Mouse (Mus musculus) myocyte (in vitro differentiated cells): ENCODE measurements at regions not wholly inside any gene's neighbourhood (a gene's known extent, or its start where the extent isn't known, plus 50 kb on each side); places are given as distances from the start of the nearest gene placed in this dataset.

Experiments used
- H3K27me3 ChIP-seq: one replicate; pipeline ENCODE4 v1.6.1; 2011; ENCODE audit not compliant: control insufficient read depth, insufficient read depth, insufficient read length
- H3K36me3 ChIP-seq: one replicate; pipeline ENCODE4 v1.6.1; 2011; ENCODE audit not compliant: control insufficient read depth, insufficient read depth
- H3K4me2 ChIP-seq: one replicate; pipeline ENCODE4 v1.6.1; 2011; ENCODE audit warnings: low read depth, control low read depth
- H3K4me3 ChIP-seq: one replicate; pipeline ENCODE4 v1.5.1; 2011; ENCODE audit warnings: mild to moderate bottlenecking, control low read depth, moderate library complexity
- H3K79me2 ChIP-seq: one replicate; pipeline ENCODE4 v1.6.1; 2011; ENCODE audit not compliant: control insufficient read depth, insufficient read depth
- H3ac ChIP-seq: one replicate; pipeline ENCODE4 v1.6.1; 2011; ENCODE audit not compliant: control insufficient read depth, insufficient read length
- CEBPB ChIP-seq: IDR thresholded peaks from 2 replicates; pipeline ENCODE4 v1.6.1; 2011; ENCODE audit warnings: mild to moderate bottlenecking, moderate library complexity; ENCODE audit not compliant: poor library complexity, insufficient read depth, severe bottlenecking
- E2F4 ChIP-seq: IDR thresholded peaks from one replicate; pipeline ENCODE4 v1.6.1; 2011; ENCODE audit warnings: mild to moderate bottlenecking, control low read depth, moderate library complexity; ENCODE audit not compliant: insufficient read depth
- MAX ChIP-seq: IDR thresholded peaks from one replicate; pipeline ENCODE4 v1.6.1; 2011; ENCODE audit warnings: low read depth, mild to moderate bottlenecking, control low read depth
- MYOD1 ChIP-seq, 3 experiments: IDR thresholded peaks; one replicate each; pipeline ENCODE4 v1.6.1; 2011; ENCODE audit warnings: control low read depth in 2 of 3, low read depth in 2 of 3, mild to moderate bottlenecking in 2 of 3, moderate library complexity in 1 of 3; ENCODE audit not compliant: insufficient read length in 2 of 3, control insufficient read depth in 1 of 3
- MYOG ChIP-seq, 3 experiments: IDR thresholded peaks; one replicate each; pipeline ENCODE4 v1.6.1; 2011; ENCODE audit warnings: control low read depth in 2 of 3, low read depth in 2 of 3, mild to moderate bottlenecking in 2 of 3; ENCODE audit not compliant: insufficient read length in 2 of 3, control insufficient read depth in 1 of 3, insufficient read depth in 1 of 3
- POLR2A ChIP-seq: IDR thresholded peaks from one replicate; pipeline ENCODE4 v1.6.1; 2011; ENCODE audit warnings: low read depth, mild to moderate bottlenecking, control low read depth, moderate library complexity; ENCODE audit not compliant: insufficient read length
- POLR2AphosphoS2 ChIP-seq: IDR thresholded peaks from one replicate; pipeline ENCODE4 v1.6.1; 2011; ENCODE audit warnings: low read depth, control low read depth; ENCODE audit not compliant: insufficient read length
- REST ChIP-seq: IDR thresholded peaks from one replicate; pipeline ENCODE4 v1.6.1; 2011; ENCODE audit warnings: mild to moderate bottlenecking, control low read depth, moderate library complexity; ENCODE audit not compliant: insufficient read depth, insufficient read length
- SRF ChIP-seq: IDR thresholded peaks from one replicate; pipeline ENCODE4 v1.6.1; 2011; ENCODE audit warnings: low read depth; ENCODE audit not compliant: control insufficient read depth, insufficient read length
- TCF12 ChIP-seq: IDR thresholded peaks from one replicate; pipeline ENCODE4 v1.6.1; 2011; ENCODE audit warnings: mild to moderate bottlenecking, control low read depth; ENCODE audit not compliant: poor library complexity, insufficient read depth, severe bottlenecking
- TCF3 ChIP-seq: IDR thresholded peaks from one replicate; pipeline ENCODE4 v1.6.1; 2011; ENCODE audit warnings: low read depth, control low read depth; ENCODE audit not compliant: insufficient read length
- USF1 ChIP-seq: IDR thresholded peaks from one replicate; pipeline ENCODE4 v1.6.1; 2011; ENCODE audit warnings: low read depth, mild to moderate bottlenecking, control low read depth, moderate library complexity

GRCm38 (mm10) chr10:56839006-56839495 is 461.9 kb downstream of the Gja1 start:
- H3K4me2 ChIP-seq: no peak overlapping the region
- TF ChIP-seq E2F4 (no peak), MYOD1 (IDR thresholded peaks at IDR 0.05; ENCODE audit: control insufficient read depth in 1 of 3, insufficient read length in 2 of 3, low read depth in 2 of 3) (no peak), POLR2A (no peak), TCF12 (no peak), SRF (no peak), TCF3 (no peak), REST (no peak), POLR2AphosphoS2 (no peak), MAX (no peak), USF1 (no peak)
- no peak overlapping the region for H3K4me3 ChIP-seq
- no peaks in the 10 kb centered on the region for H3K36me3 ChIP-seq
- H3K27me3 ChIP-seq: no peaks in the 10 kb centered on the region
- H3ac ChIP-seq: no peak overlapping the region
- no peaks in the 10 kb centered on the region for H3K79me2 ChIP-seq

- Histone ChIP-seq H3K79me2 (no peaks in the 10 kb centered on the region), H3K4me2 (no peak overlapping the region), H3K36me3 (no peaks in the 10 kb centered on the region), H3K27me3 (no peaks in the 10 kb centered on the region), H3ac (no peak overlapping the region), H3K4me3 (no peak overlapping the region)
- TF ChIP-seq USF1: no peak
- no peak for TF ChIP-seq MYOD1 (IDR thresholded peaks at IDR 0.05; ENCODE audit: control insufficient read depth in 1 of 3, insufficient read length in 2 of 3, low read depth in 2 of 3)
- TF ChIP-seq CEBPB: no peak
- no peak for TF ChIP-seq REST
- TF ChIP-seq E2F4: no peak
- no peak for TF ChIP-seq SRF
Observed at GRCm38 (mm10) chr10:56839545-56839944, 462.4 kb downstream of the Gja1 start.

GRCm38 (mm10) chr10:56840732-56841131 is 463.6 kb downstream of the Gja1 start:
- no peak overlapping the region for H3K4me2 ChIP-seq
- TF ChIP-seq MYOD1 (IDR thresholded peaks at IDR 0.05; ENCODE audit: control insufficient read depth in 1 of 3, insufficient read length in 2 of 3, low read depth in 2 of 3): no peak
- no peak for TF ChIP-seq USF1
- TF ChIP-seq POLR2AphosphoS2: no peak
- no peak for TF ChIP-seq MYOG (IDR thresholded peaks at IDR 0.05; ENCODE audit: control insufficient read depth in 1 of 3, insufficient read depth in 1 of 3, insufficient read length in 2 of 3, low read depth in 2 of 3)
- TF ChIP-seq TCF12: no peak
- TF ChIP-seq POLR2A: no peak
- no peak for TF ChIP-seq MAX
- no peak for TF ChIP-seq REST
- no peaks in the 10 kb centered on the region for H3K27me3 ChIP-seq
- no peaks in the 10 kb centered on the region for H3K36me3 ChIP-seq
- no peak overlapping the region for H3K4me3 ChIP-seq
- H3K79me2 ChIP-seq: no peaks in the 10 kb centered on the region
- H3ac ChIP-seq: no peak overlapping the region

GRCm38 (mm10) chr10:56841486-56841885 is 464.4 kb downstream of the Gja1 start:
- Histone ChIP-seq H3K79me2 (no peaks in the 10 kb centered on the region), H3K27me3 (no peaks in the 10 kb centered on the region), H3K36me3 (no peaks in the 10 kb centered on the region), H3K4me2 (no peak overlapping the region), H3K4me3 (no peak overlapping the region), H3ac (no peak overlapping the region)
- TF ChIP-seq E2F4 (no peak), MAX (no peak), USF1 (no peak), MYOG (IDR thresholded peaks at IDR 0.05; ENCODE audit: control insufficient read depth in 1 of 3, insufficient read depth in 1 of 3, insufficient read length in 2 of 3, low read depth in 2 of 3) (no peak), POLR2AphosphoS2 (no peak), CEBPB (no peak), POLR2A (no peak), REST (no peak), SRF (no peak), TCF3 (no peak), TCF12 (no peak), MYOD1 (IDR thresholded peaks at IDR 0.05; ENCODE audit: control insufficient read depth in 1 of 3, insufficient read length in 2 of 3, low read depth in 2 of 3) (no peak)

GRCm38 (mm10) chr10:56841973-56842372 is 464.8 kb downstream of the Gja1 start:
- H3K36me3 ChIP-seq: no peaks in the 10 kb centered on the region
- H3K4me3 ChIP-seq: no peak overlapping the region
- TF ChIP-seq USF1: no peak
- no peak for TF ChIP-seq MYOD1 (IDR thresholded peaks at IDR 0.05; ENCODE audit: control insufficient read depth in 1 of 3, insufficient read length in 2 of 3, low read depth in 2 of 3)
- TF ChIP-seq POLR2AphosphoS2: no peak
- TF ChIP-seq SRF: no peak
- H3ac ChIP-seq: no peak overlapping the region
- H3K4me2 ChIP-seq: no peak overlapping the region
- no peaks in the 10 kb centered on the region for H3K79me2 ChIP-seq
- H3K27me3 ChIP-seq: no peaks in the 10 kb centered on the region
